Mouse (Mus musculus): ENCODE measurements at regions not wholly inside any gene's neighbourhood (a gene's known extent, or its start where the extent isn't known, plus 50 kb on each side); places are given as distances from the start of the nearest gene placed in this dataset.

GRCm38 (mm10) chr14:120102010-120102748 is 59.9 kb upstream of the Oxgr1 start:
- in situ Hi-C loops (cut with MseI, MboI): no loop called here

DNA sequence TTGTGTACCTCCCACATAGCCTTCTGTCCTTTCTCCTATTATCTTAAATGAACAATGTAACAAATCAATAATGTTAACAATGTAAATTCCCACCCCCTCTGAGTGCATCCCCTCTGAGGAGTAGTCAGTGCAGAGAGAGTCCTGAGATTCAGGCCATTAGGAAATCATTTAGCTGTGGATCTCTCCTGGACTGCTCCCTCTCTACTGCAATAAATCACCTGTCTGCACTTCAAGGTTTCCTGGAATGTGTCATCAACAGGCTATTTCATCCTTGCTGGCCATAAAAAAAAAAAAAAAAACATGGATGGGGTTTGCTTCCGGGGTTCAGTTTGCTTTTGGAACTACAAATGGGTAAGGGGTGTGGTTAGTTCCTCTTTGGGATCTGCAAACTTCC is 60.5 kb upstream of the Oxgr1 start:
- in situ Hi-C loops (cut with MseI, MboI): no loop called here

DNA sequence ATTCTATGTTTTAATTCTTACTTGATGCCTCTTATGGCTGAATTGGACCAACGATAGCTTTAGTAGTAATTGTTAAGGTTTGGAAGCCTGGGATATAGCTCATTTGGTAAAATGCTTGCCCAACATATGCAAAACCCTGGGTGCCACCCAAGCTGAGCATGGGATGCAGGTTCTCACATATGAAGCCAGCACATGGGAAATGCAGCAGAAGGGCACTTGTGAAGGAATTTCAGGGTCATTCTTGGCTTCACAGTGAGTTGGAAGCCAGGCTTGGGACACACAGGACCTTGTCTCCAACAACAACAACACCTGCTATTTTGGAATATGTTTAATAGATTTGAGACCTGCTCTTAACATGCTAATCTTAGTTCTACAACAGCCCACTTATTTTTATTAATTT is 67.6 kb upstream of the Oxgr1 start:
- in situ Hi-C loops (cut with MseI, MboI): no loop called here

- in situ Hi-C loops (cut with MseI, MboI): no loop called here
Measured at GRCm38 (mm10) chr14:120113316-120113715, 71.1 kb upstream of the Oxgr1 start.

- in situ Hi-C loops (cut with MseI, MboI): no loop called here
Measured at GRCm38 (mm10) chr14:120118582-120118981, 76.3 kb upstream of the Oxgr1 start.

DNA sequence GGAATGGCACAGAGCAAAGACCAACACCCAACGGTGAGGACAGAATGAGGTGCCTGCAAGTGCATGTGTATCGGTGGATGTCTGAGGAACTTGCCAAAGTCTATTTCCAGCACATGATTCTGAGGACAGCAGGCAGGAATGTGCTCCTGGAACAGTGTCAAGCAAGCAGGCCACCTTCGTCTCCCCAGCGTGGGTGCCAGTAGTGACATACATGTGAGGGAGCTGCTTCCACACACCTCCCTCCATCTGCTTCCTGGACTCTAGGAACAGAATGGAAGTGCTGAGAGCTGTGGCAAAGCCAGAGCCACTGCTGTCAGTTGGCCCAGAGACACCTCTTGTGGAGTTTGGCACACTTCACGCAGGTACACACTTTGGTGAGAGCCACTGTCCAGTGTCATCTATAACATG is 76.9 kb upstream of the Oxgr1 start:
- in situ Hi-C loops (cut with MseI, MboI): no loop called here

GRCm38 (mm10) chr14:120119506-120119905 is 77.3 kb upstream of the Oxgr1 start:
- in situ Hi-C loops (cut with MseI, MboI): no loop called here

- in situ Hi-C loops (cut with MseI, MboI): no loop called here
Measured at GRCm38 (mm10) chr14:120120261-120120660, 78.0 kb upstream of the Oxgr1 start.

- in situ Hi-C loops (cut with MseI, MboI): no loop called here
Measured at GRCm38 (mm10) chr14:120125315-120125714, 83.1 kb upstream of the Oxgr1 start.

DNA sequence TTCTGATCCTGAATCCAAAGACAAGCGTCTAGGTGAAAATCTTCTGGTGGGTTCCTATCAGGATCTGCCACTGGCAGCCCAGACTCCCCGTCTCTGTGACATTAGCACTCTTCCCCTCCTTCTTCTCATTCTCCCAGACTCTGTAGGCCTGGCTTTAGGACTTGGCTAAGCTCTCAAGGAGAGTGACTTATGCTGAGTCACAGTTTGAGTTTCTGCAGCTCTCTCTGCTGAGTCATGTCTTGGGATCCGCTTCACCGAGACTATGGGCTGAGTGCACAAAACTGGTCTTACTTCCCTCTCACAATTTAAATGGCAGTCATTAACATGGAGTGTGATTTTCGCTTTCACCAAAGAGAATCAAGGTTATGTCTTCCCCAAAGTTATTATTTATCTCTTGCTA is 85.2 kb upstream of the Oxgr1 start:
- in situ Hi-C loops (cut with MseI, MboI): no loop called here

- in situ Hi-C loops (cut with MseI, MboI): loop anchor here in 1 of 2 experiments (10.0 kb wide), 1 partner anchor 260 kb away; no protein-coding TSS in a partner anchor
Measured at GRCm38 (mm10) chr14:120134346-120135008, 92.2 kb upstream of the Oxgr1 start.

GRCm38 (mm10) chr14:120135198-120135597 is 93.0 kb upstream of the Oxgr1 start:
- in situ Hi-C loops (cut with MseI, MboI): loop anchor here in 1 of 2 experiments (10.0 kb wide), 1 partner anchor 260 kb away; no protein-coding TSS in a partner anchor

- in situ Hi-C loops (cut with MseI, MboI): loop anchor here in 1 of 2 experiments (10.0 kb wide), 1 partner anchor 258 kb away; no protein-coding TSS in a partner anchor
Measured at GRCm38 (mm10) chr14:120136736-120137135, 94.5 kb upstream of the Oxgr1 start.

- in situ Hi-C loops (cut with MseI, MboI): loop anchor here in 1 of 2 experiments (10.0 kb wide), 1 partner anchor 257 kb away; no protein-coding TSS in a partner anchor
Measured at GRCm38 (mm10) chr14:120137680-120138136, 95.5 kb upstream of the Oxgr1 start.

GRCm38 (mm10) chr14:120138546-120138945 is 96.3 kb upstream of the Oxgr1 start:
- in situ Hi-C loops (cut with MseI, MboI): loop anchor here in 1 of 2 experiments (10.0 kb wide), 1 partner anchor 256 kb away; no protein-coding TSS in a partner anchor

- in situ Hi-C loops (cut with MseI, MboI): loop anchor here in 1 of 2 experiments (10.0 kb wide), 1 partner anchor 256 kb away; no protein-coding TSS in a partner anchor
Measured at GRCm38 (mm10) chr14:120139256-120139655, 97.0 kb upstream of the Oxgr1 start.

DNA sequence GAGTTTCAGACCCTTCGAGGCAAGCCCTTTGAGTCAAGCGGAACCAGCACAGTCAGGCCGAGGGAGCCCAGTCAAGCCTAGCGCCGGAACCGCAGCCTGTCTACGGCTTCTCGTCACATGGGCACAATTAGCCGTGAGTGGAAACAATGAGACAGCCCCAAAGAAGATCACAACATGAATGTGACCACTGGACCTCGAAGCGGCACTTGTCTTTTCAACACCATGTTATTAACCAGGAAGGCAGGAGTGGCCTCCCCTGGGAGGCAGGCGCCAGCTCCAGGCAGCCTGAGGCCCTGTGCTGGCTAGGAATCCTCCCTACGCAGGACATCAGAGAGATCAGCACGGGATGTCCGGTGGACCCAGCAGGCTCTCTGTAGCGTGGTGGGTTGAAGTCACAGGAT is 97.4 kb upstream of the Oxgr1 start:
- in situ Hi-C loops (cut with MseI, MboI): loop anchor here (10.0 kb wide), 1 partner anchor 255 kb away; no protein-coding TSS in a partner anchor

DNA sequence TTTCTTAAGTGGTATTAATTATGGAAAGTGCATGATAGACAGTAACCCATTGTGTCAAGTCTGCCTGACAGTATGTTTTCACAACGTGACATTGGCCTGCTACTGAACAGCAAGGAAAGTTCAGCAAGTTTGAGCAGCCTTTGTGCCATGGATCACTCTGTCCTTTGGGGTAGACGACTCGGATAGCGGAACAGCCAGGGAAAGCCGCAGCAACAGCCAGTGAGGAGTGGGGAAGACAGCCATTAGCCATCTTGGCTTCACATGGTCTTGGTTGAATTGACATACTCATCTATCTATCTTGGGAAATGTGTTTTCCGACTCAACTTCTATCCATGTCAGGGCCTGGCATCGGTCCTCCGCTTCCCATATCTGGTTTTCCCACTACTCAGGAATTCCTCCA is 98.0 kb upstream of the Oxgr1 start:
- in situ Hi-C loops (cut with MseI, MboI): loop anchor here in 1 of 2 experiments (10.0 kb wide), 1 partner anchor 255 kb away; no protein-coding TSS in a partner anchor

DNA sequence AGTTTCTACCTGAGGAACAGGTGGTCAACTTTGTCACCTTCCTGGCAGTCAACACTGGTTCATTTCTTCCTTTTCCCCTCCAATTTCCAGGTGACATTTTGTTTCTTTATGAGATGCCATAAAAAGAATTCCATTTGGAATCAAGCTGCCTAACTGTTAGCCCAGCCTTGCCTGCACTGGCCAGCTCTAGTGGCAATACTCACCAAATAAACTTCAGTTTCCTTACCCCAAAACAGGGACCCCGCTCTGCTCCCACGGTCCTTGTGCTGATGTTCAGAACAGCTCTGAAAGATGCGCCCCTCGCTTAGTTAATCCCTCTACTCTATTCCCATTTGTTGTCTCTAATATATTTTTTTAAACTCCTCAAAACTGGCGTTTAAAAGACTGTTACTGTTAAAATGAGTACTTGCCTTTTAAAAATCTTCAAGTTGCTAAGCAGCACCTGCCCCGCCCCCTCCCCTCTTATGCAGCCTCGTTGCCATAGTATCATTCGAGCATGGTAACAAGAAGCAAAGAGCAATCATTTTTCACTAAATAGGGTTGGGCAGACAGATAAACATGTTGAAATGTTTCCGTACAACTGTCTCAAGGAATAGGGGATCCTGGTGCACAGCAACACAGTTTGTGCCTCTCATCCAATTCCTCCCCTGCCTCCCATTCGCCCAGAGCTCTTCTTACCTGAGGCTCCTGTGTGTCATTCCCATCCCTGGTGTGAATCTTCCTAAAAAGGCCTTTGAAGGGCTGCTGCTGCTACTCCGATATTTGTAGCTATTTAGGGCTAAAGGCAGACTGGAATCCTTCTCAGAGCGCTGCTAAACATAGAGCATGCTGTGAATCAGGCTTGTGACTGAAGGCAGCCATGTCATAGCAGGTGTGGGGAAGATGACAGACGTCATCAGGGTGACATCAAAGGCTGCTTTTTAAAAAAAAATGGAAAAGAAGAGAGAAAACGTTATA is 98.8 kb upstream of the Oxgr1 start:
- in situ Hi-C loops (cut with MseI, MboI): loop anchor here in 1 of 2 experiments (10.0 kb wide), 1 partner anchor 254 kb away; no protein-coding TSS in a partner anchor

DNA sequence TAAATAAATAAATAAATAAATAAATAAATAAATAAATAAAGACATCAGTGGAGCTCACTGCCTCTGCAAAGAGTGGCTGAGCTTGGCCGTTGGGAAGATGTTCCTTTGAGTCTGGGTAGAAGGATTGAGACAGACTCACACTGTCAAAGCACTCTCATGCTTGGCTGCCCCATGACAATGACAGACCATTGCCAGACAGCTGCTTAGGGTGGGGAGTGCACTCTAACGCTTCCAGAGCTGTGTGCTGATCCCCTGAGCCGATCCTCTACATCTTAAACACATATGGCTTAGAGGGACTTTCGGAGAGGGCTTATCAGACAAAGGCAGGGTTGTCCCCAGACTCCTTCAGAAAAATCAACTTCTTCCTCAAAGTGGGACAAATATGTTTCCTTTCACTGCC is 100.0 kb upstream of the Oxgr1 start:
- in situ Hi-C loops (cut with MseI, MboI): loop anchor here in 1 of 2 experiments (10.0 kb wide), 1 partner anchor 253 kb away; no protein-coding TSS in a partner anchor

DNA sequence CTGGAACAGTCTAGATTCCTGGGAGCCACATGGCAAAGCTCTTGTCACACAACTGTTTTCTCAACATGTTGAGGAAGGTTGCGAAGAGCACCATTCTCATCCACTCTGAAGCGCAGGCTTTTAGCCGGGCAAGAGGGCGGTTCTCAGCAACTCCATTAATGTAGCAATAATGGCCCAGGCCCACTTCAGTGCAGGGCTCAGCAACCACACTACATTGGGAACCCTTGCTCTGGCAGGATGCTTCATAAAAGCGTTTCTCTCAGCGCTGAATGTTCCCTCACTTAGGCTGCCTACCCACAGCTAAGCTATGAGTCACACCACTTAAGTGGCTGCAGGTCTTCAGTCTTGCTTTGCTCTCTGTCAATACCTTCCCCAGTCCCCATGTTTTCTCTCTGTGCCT is 102.2 kb upstream of the Oxgr1 start:
- in situ Hi-C loops (cut with MseI, MboI): loop anchor here in 1 of 2 experiments (10.0 kb wide), 1 partner anchor 250 kb away; no protein-coding TSS in a partner anchor
